Mouse (Mus musculus) CH12.LX (cell line): ENCODE data around the gene Drd2. TPM values are rescaled to one million over a fixed set of nuclear protein-coding genes. Genes with fewer than 3 reads are reported as not detected.

ENCODE experiments used
- DNase-seq: peaks from one replicate; pipeline ENCODE4 v3.0.0-alpha.2; 2013; ENCODE audit errors: extremely low read depth
- H3K27ac ChIP-seq: 2 replicates; pipeline ENCODE4 v1.5.1; 2012; ENCODE audit warnings: low read depth, mild to moderate bottlenecking, control low read depth, moderate library complexity; ENCODE audit not compliant: insufficient read depth
- H3K27me3 ChIP-seq: replicated peaks from 2 replicates; pipeline ENCODE3; 2012; ENCODE audit warnings: inconsistent platforms
- H3K36me3 ChIP-seq, 2 experiments: replicated peaks in 1 of 2; 2 replicates each; pipeline versions ENCODE3 to v1.6.1; 2012; ENCODE audit warnings: inconsistent platforms in 1 of 2, low read length in 1 of 2, mild to moderate bottlenecking in 1 of 2, mixed read lengths in 1 of 2, moderate library complexity in 1 of 2; ENCODE audit not compliant: control insufficient read depth in 1 of 2, insufficient read depth in 1 of 2
- H3K4me1 ChIP-seq, 2 experiments: 2 replicates each; pipeline ENCODE4 v1.6.1; 2012; ENCODE audit warnings: inconsistent platforms in 1 of 2, moderate library complexity in 1 of 2; ENCODE audit not compliant: insufficient read depth in 2 of 2, control insufficient read depth in 1 of 2
- H3K4me2 ChIP-seq: 2 replicates; pipeline ENCODE4 v1.6.1; 2012; ENCODE audit warnings: low read depth, mild to moderate bottlenecking, control low read depth; ENCODE audit not compliant: poor library complexity, insufficient read depth, severe bottlenecking
- H3K4me3 ChIP-seq, 3 experiments: fragments of 150-350 bp in 1 of 3; sonication (generic) in 1 of 3; replicated peaks in 1 of 3; 2 replicates each; pipeline versions ENCODE3 to v1.5.1; 2011 to 2012; ENCODE audit warnings: low read depth in 2 of 3, low read length in 2 of 3, mild to moderate bottlenecking in 2 of 3, moderate library complexity in 2 of 3, control low read depth in 1 of 3, improper control_type of control experiment in 1 of 3, inconsistent platforms in 1 of 3, mixed read lengths in 1 of 3; ENCODE audit not compliant: poor library complexity in 1 of 3
- H3K79me2 ChIP-seq: replicated peaks from 2 replicates; pipeline ENCODE4 v1.6.1; 2012; ENCODE audit warnings: mild to moderate bottlenecking, moderate library complexity; ENCODE audit not compliant: control insufficient read depth, poor library complexity, insufficient read depth, severe bottlenecking; ENCODE audit errors: extremely low read depth
- H3K9ac ChIP-seq: 2 replicates; pipeline ENCODE4 v1.6.1; 2012; ENCODE audit warnings: low read depth, mild to moderate bottlenecking, control low read depth, moderate library complexity; ENCODE audit not compliant: insufficient read depth
- H3K9me3 ChIP-seq: replicated peaks from 2 replicates; pipeline ENCODE3; 2012; ENCODE audit warnings: low read length, inconsistent platforms, mixed read lengths
- BHLHE40 ChIP-seq: IDR thresholded peaks from 2 replicates; pipeline ENCODE4 v1.6.1; 2011; ENCODE audit warnings: mild to moderate bottlenecking, low read depth, low read length, improper control_type of control experiment
- CTCF ChIP-seq, 2 experiments: IDR thresholded peaks in 1 of 2; conservative IDR thresholded peaks in 1 of 2; 2 replicates each; pipeline ENCODE4 v1.5.1; 2011 to 2012; ENCODE audit warnings: low read depth in 2 of 2, low read length in 2 of 2, improper control_type of control experiment in 1 of 2, inconsistent platforms in 1 of 2, mild to moderate bottlenecking in 1 of 2, moderate library complexity in 1 of 2
- ELF1 ChIP-seq: IDR thresholded peaks from 2 replicates; pipeline ENCODE4 v1.6.1; 2014; ENCODE audit warnings: low read depth, mild to moderate bottlenecking, inconsistent platforms, low read length, improper control_type of control experiment
- ETS1 ChIP-seq: conservative IDR thresholded peaks from 2 replicates; pipeline ENCODE4 v1.6.1; 2012; ENCODE audit warnings: low read depth, mild to moderate bottlenecking, inconsistent platforms, low read length, improper control_type of control experiment, moderate library complexity
- IRF4 ChIP-seq: IDR thresholded peaks from 2 replicates; pipeline ENCODE4 v1.6.1; 2014; ENCODE audit warnings: low read depth, mild to moderate bottlenecking, inconsistent platforms, low read length, improper control_type of control experiment
- JUND ChIP-seq: conservative IDR thresholded peaks from 2 replicates; pipeline ENCODE4 v1.6.1; 2011; ENCODE audit warnings: low read depth, low read length, improper control_type of control experiment
- KAT2A ChIP-seq: IDR thresholded peaks from 2 replicates; pipeline ENCODE4 v1.6.1; 2012; ENCODE audit warnings: low read length, improper control_type of control experiment, inconsistent platforms; ENCODE audit not compliant: insufficient replicate concordance
- MAFK ChIP-seq: IDR thresholded peaks from 2 replicates; pipeline ENCODE4 v1.6.1; 2011; ENCODE audit warnings: low read length, improper control_type of control experiment; ENCODE audit not compliant: insufficient replicate concordance
- MAZ ChIP-seq: IDR thresholded peaks from 2 replicates; pipeline ENCODE4 v1.6.1; 2012; ENCODE audit warnings: low read depth, mild to moderate bottlenecking, inconsistent platforms, low read length, improper control_type of control experiment, moderate library complexity
- RAD21 ChIP-seq: IDR thresholded peaks from 2 replicates; pipeline ENCODE4 v1.6.1; 2011; ENCODE audit warnings: low read depth, mild to moderate bottlenecking, low read length, improper control_type of control experiment, moderate library complexity
- RCOR1 ChIP-seq: conservative IDR thresholded peaks from 2 replicates; pipeline ENCODE4 v1.6.1; 2012; ENCODE audit warnings: low read depth, mild to moderate bottlenecking, inconsistent platforms, low read length, improper control_type of control experiment
- SMC3 ChIP-seq: IDR thresholded peaks from 2 replicates; pipeline ENCODE4 v1.6.1; 2011; ENCODE audit warnings: low read depth, low read length, improper control_type of control experiment
- UBTF ChIP-seq: IDR thresholded peaks from 2 replicates; pipeline ENCODE4 v1.6.1; 2012; ENCODE audit warnings: low read depth, mild to moderate bottlenecking, inconsistent platforms, low read length, improper control_type of control experiment, moderate library complexity
- USF1 ChIP-seq: IDR thresholded peaks from 2 replicates; pipeline ENCODE4 v1.6.1; 2014; ENCODE audit warnings: low read depth, mild to moderate bottlenecking, inconsistent platforms, low read length, improper control_type of control experiment
- ZC3H11A ChIP-seq: IDR thresholded peaks from 2 replicates; pipeline ENCODE4 v1.6.1; 2012; ENCODE audit warnings: low read depth, mild to moderate bottlenecking, inconsistent platforms, low read length, improper control_type of control experiment
- ZKSCAN1 ChIP-seq: IDR thresholded peaks from 2 replicates; pipeline ENCODE4 v1.6.1; 2012; ENCODE audit warnings: low read depth, inconsistent platforms, low read length, improper control_type of control experiment, borderline replicate concordance
- ZMIZ1 ChIP-seq: IDR thresholded peaks from 2 replicates; pipeline ENCODE4 v1.6.1; 2012; ENCODE audit warnings: low read depth, mild to moderate bottlenecking, inconsistent platforms, low read length, improper control_type of control experiment
- dilution Hi-C: fragments of 300-500 bp; cut with MboI; formaldehyde crosslinking; loops from 2 replicates; pipeline ENCODE4 v1.14.3; 2020; ENCODE audit warnings: low sequenced_read_pairs; ENCODE audit not compliant: extremely low pct_unique_long_range_greater_than_20kb, extremely low pct_ligation_motif_present
- in situ Hi-C: fragments of 300-500 bp; cut with MboI; formaldehyde crosslinking; loops from 3 replicates; pipeline ENCODE4 v1.14.3; 2019; ENCODE audit warnings: low sequenced_read_pairs, low pct_ligation_motif_present, low pct_unique_long_range_greater_than_20kb, mixed read lengths
- polyA plus RNA-seq: library from polyadenylated mRNA; unstranded; fragments of >175 nt; gene quantifications from 2 replicates; pipeline ENCODE4 v1.2.1, GENCODE M21; 2012; ENCODE audit warnings: low read depth; ENCODE audit not compliant: insufficient read length
- total RNA-seq, 2 experiments: library from RNA; depleted of rRNA; stranded (reverse); fragments of 300-350 nt in 1 of 2; fragments of >200 nt in 1 of 2; gene quantifications; 2 replicates each; pipeline ENCODE4 v1.2.3; 2012 to 2014

The Drd2 gene
- total and polyA plus RNA-seq, 3 experiments, result not detected

GRCm38 (mm10) chr9:49407028-49407427 is 66.6 kb downstream of the Drd2 start:
- H3K4me2 ChIP-seq, result no peak overlapping the region
- TF ChIP-seq RCOR1 (no peak), SMC3 (no peak), JUND (no peak), MAZ (no peak), USF1 (no peak), IRF4 (no peak), RAD21 (no peak)
- TF ChIP-seq, all 38 proteins: peak for 0
- Histone ChIP-seq H3K4me1 (peaks cover 10 to 42% of the 10 kb centered on the region in 2 experiments; a peak in 3 of 4 replicates), H3K36me3 (no peaks in the 10 kb centered on the region), H3K4me3 (no peak overlapping the region), H3K9me3 (no peaks in the 10 kb centered on the region), H3K79me2 (no peaks in the 10 kb centered on the region), H3K27me3 (peaks cover 1% of the 10 kb centered on the region), H3K9ac (no peak overlapping the region), H3K27ac (no peak overlapping the region)
- in situ Hi-C loops, result no loop called here
- dilution Hi-C loops, result no loop called here
- DNase-seq, result no peak

GRCm38 (mm10) chr9:49410621-49411020 is 70.2 kb downstream of the Drd2 start:
- in situ Hi-C loops, result no loop called here
- no peak overlapping the region for H3K4me2 ChIP-seq
- DNase-seq, result no peak
- H3K36me3 ChIP-seq, result no peaks in the 10 kb centered on the region
- H3K27me3 ChIP-seq, result peaks cover 3% of the 10 kb centered on the region
- no peak overlapping the region for H3K9ac ChIP-seq
- no peak for TF ChIP-seq CTCF (conservative IDR thresholded peaks at IDR 0.05 in 1 of 2, IDR thresholded peaks at IDR 0.05 in 1 of 2; ENCODE audit: low read depth in 2 of 2, low read length in 2 of 2)
- TF ChIP-seq BHLHE40, result no peak
- TF ChIP-seq ZC3H11A, result no peak
- no peak for TF ChIP-seq MAFK
- TF ChIP-seq UBTF, result no peak
- no peak for TF ChIP-seq ZMIZ1
- no peak for TF ChIP-seq KAT2A
- no peak for TF ChIP-seq ELF1
- no peak for TF ChIP-seq ZKSCAN1
- TF ChIP-seq RAD21, result no peak
- no peak for TF ChIP-seq SMC3
- no peak for TF ChIP-seq ETS1
- H3K4me1 ChIP-seq, result peaks cover 10 to 42% of the 10 kb centered on the region in 2 experiments; a peak in 3 of 4 replicates
- no peak overlapping the region for H3K27ac ChIP-seq
- H3K4me3 ChIP-seq, result no peak overlapping the region
- dilution Hi-C loops, result no loop called here
- no peaks in the 10 kb centered on the region for H3K9me3 ChIP-seq
- no peaks in the 10 kb centered on the region for H3K79me2 ChIP-seq
